Mouse (Mus musculus): ENCODE results near the gene Minos1.

Gene Minos1

GRCm38 (mm10) chr4:139095406-139095805 lies 35.5 kb downstream of the Minos1 start:
- DNase-seq (ENCODE audit: low read depth, low spot score) = no peak

- no peak for DNase-seq (ENCODE audit: low read depth, low spot score)
Observed at GRCm38 (mm10) chr4:139093196-139093530, 37.8 kb downstream of the Minos1 start.

GRCm38 (mm10) chr4:139092356-139093195 lies 38.3 kb downstream of the Minos1 start, which contains the start of gene Nbl1:
Nbl1 (minus strand) TSS chr4:139092993.
- DNase-seq (ENCODE audit: low read depth, low spot score) = no peak

GRCm38 (mm10) chr4:139091478-139092355 lies 39.2 kb downstream of the Minos1 start:
- DNase-seq (ENCODE audit: low read depth, low spot score) = no peak

GRCm38 (mm10) chr4:139091066-139091465 lies 39.8 kb downstream of the Minos1 start:
- DNase-seq (ENCODE audit: low read depth, low spot score) = no peak

GRCm38 (mm10) chr4:139090303-139090940 lies 40.5 kb downstream of the Minos1 start:
- DNase-seq (ENCODE audit: low read depth, low spot score) = no peak

- no peak for DNase-seq (ENCODE audit: low read depth, low spot score)
Observed at GRCm38 (mm10) chr4:139088982-139089671, 41.8 kb downstream of the Minos1 start.

- no peak for DNase-seq (ENCODE audit: low read depth, low spot score)
Observed at GRCm38 (mm10) chr4:139086984-139087383, 43.9 kb downstream of the Minos1 start.

- DNase-seq (ENCODE audit: low read depth, low spot score) = peak; percentile 66
Observed at GRCm38 (mm10) chr4:139086037-139086436, 44.9 kb downstream of the Minos1 start.

- no peak for DNase-seq (ENCODE audit: low read depth, low spot score)
Observed at GRCm38 (mm10) chr4:139085337-139085736, 45.6 kb downstream of the Minos1 start.

GRCm38 (mm10) chr4:139082790-139083564 lies 47.9 kb downstream of the Minos1 start:
- no peak for DNase-seq (ENCODE audit: low read depth, low spot score)

- no peak for DNase-seq (ENCODE audit: low read depth, low spot score)
Observed at GRCm38 (mm10) chr4:139081270-139081931, 49.5 kb downstream of the Minos1 start.

GRCm38 (mm10) chr4:139080259-139080658 lies 50.7 kb downstream of the Minos1 start:
- DNase-seq (ENCODE audit: low read depth, low spot score) = no peak

GRCm38 (mm10) chr4:139079439-139079838 lies 51.5 kb downstream of the Minos1 start:
- no peak for DNase-seq (ENCODE audit: low read depth, low spot score)

GRCm38 (mm10) chr4:139078726-139079125 lies 52.2 kb downstream of the Minos1 start:
- DNase-seq (ENCODE audit: low read depth, low spot score) = no peak

- DNase-seq (ENCODE audit: low read depth, low spot score) = no peak
Observed at GRCm38 (mm10) chr4:139078313-139078712, 52.6 kb downstream of the Minos1 start.

GRCm38 (mm10) chr4:139075915-139076314 lies 55.0 kb downstream of the Minos1 start:
- no peak for DNase-seq (ENCODE audit: low read depth, low spot score)

- DNase-seq (ENCODE audit: low read depth, low spot score) = no peak
Observed at GRCm38 (mm10) chr4:139075041-139075711, 55.7 kb downstream of the Minos1 start, which contains the start of gene Htr6. Htr6 (minus strand) TSS chr4:139075570.

GRCm38 (mm10) chr4:139074060-139074459 lies 56.9 kb downstream of the Minos1 start:
- DNase-seq (ENCODE audit: low read depth, low spot score) = no peak

Data from retina, adult 2 months (tissue).